Mouse (Mus musculus) lung, embryonic 16.5 days (tissue): ENCODE results near the gene Alox5ap. TPM values are rescaled to one million over a fixed set of nuclear protein-coding genes. Genes with fewer than 3 reads are reported as not detected.

ENCODE experiments used
- ATAC-seq: fragments of 200-750 bp; cut with Nextera tagmentation; 2 replicates; pipeline ENCODE4 v1.8.0; 2017; ENCODE audit warnings: low read depth, mild to moderate bottlenecking, moderate library complexity
- H3K27ac ChIP-seq: fragments of 300-500 bp; sonication (generic); 2 replicates; pipeline ENCODE4 v1.5.1; 2014; ENCODE audit warnings: mild to moderate bottlenecking, control low read depth, low read length
- H3K27me3 ChIP-seq: fragments of 300-500 bp; sonication (generic); 2 replicates; pipeline ENCODE4 v1.6.1; 2014; ENCODE audit warnings: low read depth, low read length, mixed read lengths; ENCODE audit not compliant: control insufficient read depth, insufficient read depth
- H3K36me3 ChIP-seq: fragments of 300-500 bp; sonication (generic); 2 replicates; pipeline ENCODE4 v1.6.1; 2014; ENCODE audit warnings: low read length; ENCODE audit not compliant: control insufficient read depth, insufficient read depth
- H3K4me1 ChIP-seq: fragments of 300-500 bp; sonication (generic); replicated peaks from 2 replicates; pipeline ENCODE4 v1.6.1; 2014; ENCODE audit warnings: low read length, mixed read lengths; ENCODE audit not compliant: control insufficient read depth, insufficient read depth
- H3K4me2 ChIP-seq: fragments of 300-500 bp; sonication (generic); 2 replicates; pipeline ENCODE4 v1.6.1; 2014; ENCODE audit warnings: low read depth, low read length, control low read depth
- H3K4me3 ChIP-seq: fragments of 300-500 bp; sonication (generic); 2 replicates; pipeline ENCODE4 v1.5.1; 2014; ENCODE audit warnings: mild to moderate bottlenecking, low read length, control low read depth
- H3K9ac ChIP-seq: fragments of 300-500 bp; sonication (generic); 2 replicates; pipeline ENCODE4 v1.6.1; 2014; ENCODE audit warnings: low read length, control low read depth
- H3K9me3 ChIP-seq: fragments of 300-500 bp; sonication (generic); 2 replicates; pipeline ENCODE4 v1.6.1; 2016; ENCODE audit warnings: low read length; ENCODE audit not compliant: control insufficient read depth
- WGBS: fragments of 180-500 bp; shearing (Covaris S2); extraction: QIAGEN DNeasy Blood & Tissue Kit; methylation state at CpG from one replicate; pipeline ENCODE4 v1.1.7; 2014; 5-methylcytosine and 5-hydroxymethylcytosine counted together
- polyA plus RNA-seq: library from polyadenylated mRNA; unstranded; fragments of >200 nt; fragmentation: Nextera tagmentation; extraction: Ambion mirVana; gene quantifications from 2 replicates; pipeline ENCODE4 v1.2.1, GENCODE M21; 2015

Alox5ap gene
- 22.0 and 22.9 TPM in 2 replicates for polyA plus RNA-seq

DNA sequence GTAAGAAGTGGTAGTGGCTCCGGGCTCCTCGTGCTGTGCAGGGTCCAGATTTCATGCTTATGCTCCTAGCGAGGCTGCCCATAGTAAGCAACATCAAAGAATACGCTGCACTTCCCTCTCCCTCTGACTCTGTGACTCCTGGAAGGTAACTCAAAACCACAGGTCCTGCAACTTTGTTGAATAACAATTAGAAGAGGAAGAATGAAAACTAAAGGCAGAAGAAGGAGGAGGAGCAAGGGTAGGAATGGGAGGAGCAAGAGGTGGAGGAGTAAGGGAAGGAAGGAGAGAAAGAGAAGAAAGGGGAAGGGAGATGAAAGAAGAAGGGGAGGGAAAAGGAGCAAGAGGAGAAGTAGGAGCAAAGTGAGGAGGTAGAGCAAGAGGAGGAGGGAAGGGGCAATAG, at the start of gene Alox5ap:
Gene Alox5ap (plus strand): TSS at position 363 of the 400 bp plus-strand sequence.
- H3K9ac ChIP-seq = no peak within 1 kb of the TSS
- H3K4me2 ChIP-seq = no peak within 1 kb of the TSS
- 62% methylated on average over 4 of the region's 4 CpGs for WGBS
- H3K36me3 ChIP-seq = no peaks in the 10 kb centered on the region
- ATAC-seq = no peak
- no peak within 1 kb of the TSS for H3K27ac ChIP-seq
- no peaks in the 10 kb centered on the region for H3K4me1 ChIP-seq
- no peaks in the 10 kb centered on the region for H3K27me3 ChIP-seq
- H3K4me3 ChIP-seq = no peak within 1 kb of the TSS
- H3K9me3 ChIP-seq = no peaks in the 10 kb centered on the region

DNA sequence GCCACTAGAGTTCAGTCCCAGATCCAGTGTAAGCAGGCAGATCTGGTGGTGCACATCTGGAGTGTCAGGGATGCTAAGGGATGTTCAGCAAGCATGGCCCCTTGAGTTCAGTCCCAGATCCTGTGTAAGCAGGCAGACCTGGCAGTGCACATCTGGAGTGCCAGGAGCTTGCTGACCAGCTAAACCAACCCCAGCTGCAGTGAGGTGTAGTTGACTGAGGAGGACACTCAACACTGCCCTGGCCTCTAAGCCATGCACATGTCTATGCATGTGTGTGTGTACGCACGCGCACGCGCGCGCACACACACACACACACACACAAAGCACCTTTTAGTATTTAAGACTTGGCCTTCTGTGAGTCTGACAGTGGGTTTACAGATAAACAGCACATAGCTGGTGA, 49.0 kb upstream of the Alox5ap start:
- no peak overlapping the region for H3K4me3 ChIP-seq
- no peaks in the 10 kb centered on the region for H3K4me1 ChIP-seq
- H3K9ac ChIP-seq = no peak overlapping the region
- 99% methylated on average over 7 of the region's 7 CpGs for WGBS
- H3K27me3 ChIP-seq = no peaks in the 10 kb centered on the region
- H3K36me3 ChIP-seq = peaks cover 36% of the 10 kb centered on the region
- H3K9me3 ChIP-seq = no peaks in the 10 kb centered on the region
- no peak for ATAC-seq
- no peak overlapping the region for H3K27ac ChIP-seq
- H3K4me2 ChIP-seq = no peak overlapping the region

DNA sequence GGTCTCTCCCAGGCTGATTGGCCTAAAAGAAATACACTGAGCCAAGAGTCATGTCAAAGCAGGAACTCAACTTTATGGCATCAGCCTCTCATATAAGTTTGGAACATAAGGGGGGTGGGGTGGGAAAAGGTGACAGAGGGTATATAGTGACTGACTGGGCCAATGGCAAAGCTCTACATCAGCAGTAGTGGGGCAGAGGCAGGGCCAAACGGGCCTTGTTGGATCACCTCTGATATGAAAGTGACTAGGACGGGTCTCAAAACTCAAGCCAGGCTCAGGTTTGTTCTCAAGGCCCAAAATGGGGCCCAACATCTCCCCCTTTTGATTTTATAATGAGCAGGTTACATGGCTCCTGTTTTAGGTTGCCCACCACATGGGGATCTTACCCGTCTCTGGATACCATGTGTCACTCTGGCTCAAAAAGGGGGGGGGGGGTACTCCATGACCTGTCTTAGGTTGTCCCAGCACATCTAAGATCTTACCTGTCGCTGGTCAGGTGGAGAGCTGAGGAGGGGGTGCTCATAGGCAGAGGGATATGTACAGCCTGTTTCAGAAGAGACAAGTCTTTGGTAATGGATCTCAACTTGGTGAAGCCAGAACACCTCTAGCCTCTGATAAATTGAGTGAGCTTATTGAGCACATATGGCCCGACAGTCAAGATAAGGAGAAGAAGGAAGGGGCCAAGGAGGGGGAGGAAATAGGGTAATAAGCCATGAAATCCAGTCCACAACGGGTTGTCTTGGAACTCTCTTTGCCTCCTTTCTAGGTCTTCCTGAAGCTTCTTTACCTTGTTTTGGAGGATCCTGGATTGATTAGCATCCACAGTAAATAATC, 46.8 kb upstream of the Alox5ap start:
- H3K27ac ChIP-seq = no peak overlapping the region
- H3K4me2 ChIP-seq = no peak overlapping the region
- no peaks in the 10 kb centered on the region for H3K27me3 ChIP-seq
- H3K4me1 ChIP-seq = no peaks in the 10 kb centered on the region
- peaks cover 28% of the 10 kb centered on the region for H3K36me3 ChIP-seq
- H3K9me3 ChIP-seq = no peaks in the 10 kb centered on the region
- H3K4me3 ChIP-seq = no peak overlapping the region
- WGBS = 70% methylated on average over 6 of the region's 6 CpGs
- no peak; the same call in 1 of the 2 replicates for ATAC-seq
- H3K9ac ChIP-seq = no peak overlapping the region

DNA sequence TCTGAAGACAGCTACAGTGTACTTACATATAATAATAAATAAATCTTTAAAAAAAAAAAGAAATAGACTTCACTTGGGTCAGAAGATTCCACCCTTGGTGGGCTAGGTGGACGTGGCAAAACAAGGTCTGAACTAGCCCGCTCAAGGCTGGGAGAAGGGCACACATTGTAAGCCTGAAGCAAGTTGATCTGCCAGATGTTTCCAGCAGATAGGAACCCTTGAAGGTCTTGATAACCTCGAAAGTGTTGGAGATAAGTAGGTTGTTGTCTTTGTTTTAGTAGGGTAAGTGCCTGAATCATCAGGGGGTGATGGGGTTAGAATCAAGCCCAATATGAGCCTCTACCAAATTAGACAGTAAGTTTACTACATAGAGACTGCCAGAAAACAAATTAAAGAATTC, 45.1 kb upstream of the Alox5ap start:
- WGBS = 53% methylated on average over 3 of the region's 3 CpGs
- Histone ChIP-seq H3K27me3 (no peaks in the 10 kb centered on the region), H3K9ac (no peak overlapping the region), H3K9me3 (no peaks in the 10 kb centered on the region), H3K27ac (no peak overlapping the region), H3K4me2 (no peak overlapping the region), H3K36me3 (peaks cover 14% of the 10 kb centered on the region), H3K4me3 (no peak overlapping the region), H3K4me1 (peaks cover 6% of the 10 kb centered on the region)
- no peak for ATAC-seq

DNA sequence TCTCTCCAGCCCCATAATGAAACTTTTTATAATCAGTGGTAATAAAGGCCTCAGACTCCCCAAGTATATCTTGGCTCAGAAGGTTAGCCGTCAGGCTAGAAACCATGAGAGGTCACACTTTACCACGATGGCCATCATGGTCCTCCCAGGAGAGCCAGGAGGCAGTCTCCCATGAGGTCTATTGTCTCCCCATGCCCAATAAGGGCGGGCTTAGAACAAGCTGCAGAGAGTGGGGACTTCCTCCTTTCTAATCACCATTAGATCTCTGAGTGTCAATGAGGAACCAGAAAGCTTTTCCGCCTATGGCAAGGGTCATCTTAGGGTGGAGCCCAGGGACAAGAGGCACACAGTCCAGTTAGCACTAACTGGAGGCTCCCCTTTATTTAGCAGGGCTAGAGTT, 43.2 kb upstream of the Alox5ap start:
- no peak overlapping the region for H3K9ac ChIP-seq
- no peak for ATAC-seq
- no peak overlapping the region for H3K4me3 ChIP-seq
- H3K4me1 ChIP-seq = peaks cover 13% of the 10 kb centered on the region
- H3K27me3 ChIP-seq = no peaks in the 10 kb centered on the region
- 85% methylated on average over 4 of the region's 4 CpGs for WGBS
- no peaks in the 10 kb centered on the region for H3K9me3 ChIP-seq
- H3K36me3 ChIP-seq = 0 out of 2 replicates have a peak, but pooled peaks cover 1% of the 10 kb centered on the region
- no peak overlapping the region for H3K27ac ChIP-seq
- no peak overlapping the region for H3K4me2 ChIP-seq

- no peak for ATAC-seq
- no peaks in the 10 kb centered on the region for H3K36me3 ChIP-seq
- no peak overlapping the region for H3K27ac ChIP-seq
- H3K4me1 ChIP-seq = peaks cover 13% of the 10 kb centered on the region
- no peaks in the 10 kb centered on the region for H3K27me3 ChIP-seq
- no peaks in the 10 kb centered on the region for H3K9me3 ChIP-seq
- peak overlapping the region; percentile 37; the same call in 1 of the 2 replicates for H3K9ac ChIP-seq
- no peak overlapping the region for H3K4me3 ChIP-seq
- H3K4me2 ChIP-seq = peak overlapping the region; percentile 30
- WGBS = 5% methylated on average over 7 of the region's 7 CpGs
Observed at GRCm38 (mm10) chr5:149224666-149225065, 39.9 kb upstream of the Alox5ap start.

GRCm38 (mm10) chr5:149228700-149229618, 35.6 kb upstream of the Alox5ap start:
- 3% methylated on average over 53 of the region's 55 CpGs for WGBS
- H3K4me2 ChIP-seq = peak overlapping the region; percentile 56
- H3K4me1 ChIP-seq = peaks cover 13% of the 10 kb centered on the region
- H3K27me3 ChIP-seq = no peaks in the 10 kb centered on the region
- no peaks in the 10 kb centered on the region for H3K9me3 ChIP-seq
- H3K4me3 ChIP-seq = peak overlapping the region; percentile 52
- H3K9ac ChIP-seq = peak overlapping the region; percentile 58
- ATAC-seq = peak; percentile 100
- no peaks in the 10 kb centered on the region for H3K36me3 ChIP-seq
- H3K27ac ChIP-seq = peak overlapping the region; percentile 77

DNA sequence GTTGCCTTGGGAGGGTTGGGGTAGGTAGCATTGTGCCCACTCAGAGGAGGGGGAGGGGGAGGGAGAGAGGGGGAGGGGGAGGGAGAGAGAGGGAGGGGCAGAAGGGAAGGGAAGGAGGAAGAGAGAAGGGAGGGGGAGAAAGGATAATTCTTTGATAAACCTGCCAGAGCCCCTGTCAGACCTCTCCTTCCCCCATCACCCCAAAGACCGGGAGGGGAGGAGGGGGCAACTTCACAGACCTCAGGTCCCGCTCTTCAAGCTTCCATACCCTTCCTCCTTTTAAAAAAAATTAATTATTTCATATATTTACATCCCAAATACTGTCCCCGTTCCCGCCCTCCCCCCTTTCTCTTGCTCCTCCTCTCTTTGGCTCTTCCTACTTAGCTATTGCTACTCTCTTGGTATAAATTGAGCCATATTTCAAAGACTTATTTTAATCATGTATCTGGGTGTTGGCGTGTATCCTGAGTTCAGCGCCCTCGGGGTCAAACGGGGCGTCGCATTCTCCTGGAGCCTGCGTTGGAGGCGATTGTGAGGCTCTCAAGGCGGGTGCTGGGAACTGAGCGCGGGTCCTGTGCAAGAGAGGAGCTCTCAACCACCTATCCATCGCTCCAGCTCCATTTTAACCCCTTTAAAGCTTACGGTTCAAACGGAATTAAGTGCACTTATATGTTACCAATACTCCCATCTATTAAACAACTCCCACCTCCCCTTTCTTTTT, 34.8 kb upstream of the Alox5ap start:
- no peak for ATAC-seq

More for the DNA sequence above, 34.8 kb upstream of the Alox5ap start:
- H3K9ac ChIP-seq = peak overlapping the region; percentile 58
- no peaks in the 10 kb centered on the region for H3K9me3 ChIP-seq
- peak overlapping the region; percentile 52 for H3K4me3 ChIP-seq
- 68% methylated on average over 18 of the region's 18 CpGs for WGBS
- peak overlapping the region; percentile 77 for H3K27ac ChIP-seq
- peak overlapping the region; percentile 44 for H3K4me2 ChIP-seq
- H3K27me3 ChIP-seq = no peaks in the 10 kb centered on the region
- H3K4me1 ChIP-seq = peaks cover 5% of the 10 kb centered on the region
- no peaks in the 10 kb centered on the region for H3K36me3 ChIP-seq
